Mouse (Mus musculus) fat pad, adult 2 months (tissue): ENCODE measurements around the gene Mast4.

Source experiments
- DNase-seq: peaks from one replicate; pipeline ENCODE4 v3.0.0-alpha.2; 2011; ENCODE audit warnings: low read depth, low spot score; ENCODE audit errors: extremely low read depth

Mast4 gene

GRCm38 (mm10) chr13:103065437-103065836, 268.9 kb downstream of the Mast4 start:
- no peak for DNase-seq

GRCm38 (mm10) chr13:103061680-103062079, 272.6 kb downstream of the Mast4 start:
- DNase-seq: no peak

- no peak for DNase-seq
These were observed 274.2 kb downstream of the Mast4 start for GRCm38 (mm10) chr13:103059995-103060652.

- no peak for DNase-seq
These were observed 277.8 kb downstream of the Mast4 start for GRCm38 (mm10) chr13:103056451-103056850.

GRCm38 (mm10) chr13:103052661-103053060, 281.6 kb downstream of the Mast4 start:
- no peak for DNase-seq

GRCm38 (mm10) chr13:103048954-103049353, 285.3 kb downstream of the Mast4 start:
- no peak for DNase-seq

- no peak for DNase-seq
These were observed 290.6 kb downstream of the Mast4 start for GRCm38 (mm10) chr13:103043692-103044091.

GRCm38 (mm10) chr13:103043011-103043410, 291.3 kb downstream of the Mast4 start:
- no peak for DNase-seq

GRCm38 (mm10) chr13:103037466-103037865, 296.8 kb downstream of the Mast4 start:
- DNase-seq: no peak

- no peak for DNase-seq
These were observed 304.9 kb downstream of the Mast4 start for GRCm38 (mm10) chr13:103029377-103029776.

- DNase-seq: no peak
These were observed 306.7 kb downstream of the Mast4 start for GRCm38 (mm10) chr13:103027456-103028078.

- no peak for DNase-seq
These were observed 308.8 kb downstream of the Mast4 start for GRCm38 (mm10) chr13:103025461-103025860.

GRCm38 (mm10) chr13:103018481-103018880, 315.8 kb downstream of the Mast4 start:
- no peak for DNase-seq

GRCm38 (mm10) chr13:103017661-103018060, 316.6 kb downstream of the Mast4 start:
- DNase-seq: no peak

- no peak for DNase-seq
These were observed 319.1 kb downstream of the Mast4 start for GRCm38 (mm10) chr13:103015131-103015750.

- no peak for DNase-seq
These were observed 319.7 kb downstream of the Mast4 start for GRCm38 (mm10) chr13:103014631-103015030.

- DNase-seq: no peak
These were observed 320.1 kb downstream of the Mast4 start for GRCm38 (mm10) chr13:103014222-103014621.

- no peak for DNase-seq
These were observed 329.1 kb downstream of the Mast4 start for GRCm38 (mm10) chr13:103005227-103005626.

- DNase-seq: no peak
These were observed 332.5 kb downstream of the Mast4 start for GRCm38 (mm10) chr13:103001831-103002230.

GRCm38 (mm10) chr13:103000891-103001290, 333.4 kb downstream of the Mast4 start:
- no peak for DNase-seq

- no peak for DNase-seq
These were observed 340.2 kb downstream of the Mast4 start for GRCm38 (mm10) chr13:102994098-102994497.
